Mouse (Mus musculus): ENCODE data around the gene Olfr1450. TPM values are rescaled to one million over a fixed set of nuclear protein-coding genes. Genes with fewer than 3 reads are reported as not detected.

Olfr1450 gene
- polyA plus RNA-seq, 1 experiment from 2014 or later, result not detected

Other genes with a start within 250 kb of the Olfr1450 start
- gene Cntf, start 184.6 kb upstream of the Olfr1450 start, polyA plus RNA-seq (2014; fragmentation: Nextera tagmentation; extraction: Ambion mirVana), result 0.41 TPM in 1 of 2 replicates, not detected in the other
- 9.8 and 10.3 TPM in 2 replicates for gene Zfp91, start 154.1 kb upstream of the Olfr1450 start, polyA plus RNA-seq (2014; fragmentation: Nextera tagmentation; extraction: Ambion mirVana)
- 0.92 and 2.9 TPM in 2 replicates for gene Lpxn, start 154.1 kb upstream of the Olfr1450 start, polyA plus RNA-seq (2014; fragmentation: Nextera tagmentation; extraction: Ambion mirVana)
- not detected in 2 replicates for gene Gm5244, start 103.6 kb upstream of the Olfr1450 start, polyA plus RNA-seq (2014; fragmentation: Nextera tagmentation; extraction: Ambion mirVana)
- gene Olfr1444, start 93.0 kb upstream of the Olfr1450 start, polyA plus RNA-seq (2014; fragmentation: Nextera tagmentation; extraction: Ambion mirVana), result not detected in 2 replicates
- not detected in 2 replicates for gene Olfr1445, start 66.4 kb upstream of the Olfr1450 start, polyA plus RNA-seq (2014; fragmentation: Nextera tagmentation; extraction: Ambion mirVana)
- not detected in 2 replicates for gene Olfr1446, start 56.7 kb upstream of the Olfr1450 start, polyA plus RNA-seq (2014; fragmentation: Nextera tagmentation; extraction: Ambion mirVana)
- gene Olfr1447, start 46.5 kb upstream of the Olfr1450 start, polyA plus RNA-seq (2014; fragmentation: Nextera tagmentation; extraction: Ambion mirVana), result not detected in 2 replicates
- gene Olfr1448, start 25.8 kb upstream of the Olfr1450 start, polyA plus RNA-seq (2014; fragmentation: Nextera tagmentation; extraction: Ambion mirVana), result not detected in 2 replicates
- gene Olfr1449, start 19.4 kb upstream of the Olfr1450 start, polyA plus RNA-seq (2014; fragmentation: Nextera tagmentation; extraction: Ambion mirVana), result not detected in 2 replicates
- gene Olfr1451, start 44.8 kb downstream of the Olfr1450 start, polyA plus RNA-seq (2014; fragmentation: Nextera tagmentation; extraction: Ambion mirVana), result not detected in 2 replicates
- not detected in 2 replicates for gene Olfr1453, start 78.1 kb downstream of the Olfr1450 start, polyA plus RNA-seq (2014; fragmentation: Nextera tagmentation; extraction: Ambion mirVana)
- not detected in 2 replicates for gene Olfr1454, start 110.4 kb downstream of the Olfr1450 start, polyA plus RNA-seq (2014; fragmentation: Nextera tagmentation; extraction: Ambion mirVana)
- not detected in 2 replicates for gene Olfr1457, start 147.6 kb downstream of the Olfr1450 start, polyA plus RNA-seq (2014; fragmentation: Nextera tagmentation; extraction: Ambion mirVana)
- gene Olfr1458, start 156.5 kb downstream of the Olfr1450 start, polyA plus RNA-seq (2014; fragmentation: Nextera tagmentation; extraction: Ambion mirVana), result not detected in 2 replicates
- not detected in 2 replicates for gene Olfr1459, start 199.3 kb downstream of the Olfr1450 start, polyA plus RNA-seq (2014; fragmentation: Nextera tagmentation; extraction: Ambion mirVana)
- not detected in 2 replicates for gene Olfr1461, start 212.7 kb downstream of the Olfr1450 start, polyA plus RNA-seq (2014; fragmentation: Nextera tagmentation; extraction: Ambion mirVana)
- gene Olfr1462, start 235.5 kb downstream of the Olfr1450 start, polyA plus RNA-seq (2014; fragmentation: Nextera tagmentation; extraction: Ambion mirVana), result not detected in 2 replicates